Mouse (Mus musculus): ENCODE results near the gene Stox2.

The Stox2 gene

DNA sequence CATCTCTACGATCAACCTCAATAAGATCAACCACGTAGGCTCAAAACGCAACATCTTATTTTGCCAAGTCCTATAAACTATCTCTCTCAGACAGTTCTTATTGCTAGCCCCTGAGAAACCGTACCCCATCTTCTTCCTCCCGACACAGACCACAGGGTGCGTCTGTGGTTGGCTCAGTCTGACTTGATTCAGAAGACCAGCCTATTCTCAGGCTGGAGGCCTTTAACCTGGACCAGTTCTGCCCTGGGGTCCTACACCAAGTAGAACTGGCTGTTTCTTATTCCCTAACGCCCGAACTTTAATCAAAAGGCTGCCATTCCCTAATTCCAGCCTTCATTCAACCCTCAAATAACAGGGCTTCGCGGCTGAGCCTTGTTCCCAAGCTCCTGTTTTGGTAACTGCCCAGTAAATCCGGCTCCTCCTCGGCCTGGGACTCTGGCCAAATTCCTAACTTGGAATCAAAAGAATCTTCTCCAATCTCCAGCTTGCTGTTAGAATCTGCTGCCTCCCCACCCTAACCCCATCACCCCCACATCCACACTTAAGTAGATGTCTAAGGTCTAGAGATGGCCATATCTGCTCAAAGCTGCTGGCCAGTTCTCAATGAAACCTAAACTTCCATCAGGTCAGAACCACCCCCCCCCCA, 91.5 kb downstream of the Stox2 start:
- DNase-seq (ENCODE audit: low spot score) = no peak

- no peak for DNase-seq (ENCODE audit: low spot score)
Observed at GRCm38 (mm10) chr8:47351914-47352701, 94.1 kb downstream of the Stox2 start.

DNA sequence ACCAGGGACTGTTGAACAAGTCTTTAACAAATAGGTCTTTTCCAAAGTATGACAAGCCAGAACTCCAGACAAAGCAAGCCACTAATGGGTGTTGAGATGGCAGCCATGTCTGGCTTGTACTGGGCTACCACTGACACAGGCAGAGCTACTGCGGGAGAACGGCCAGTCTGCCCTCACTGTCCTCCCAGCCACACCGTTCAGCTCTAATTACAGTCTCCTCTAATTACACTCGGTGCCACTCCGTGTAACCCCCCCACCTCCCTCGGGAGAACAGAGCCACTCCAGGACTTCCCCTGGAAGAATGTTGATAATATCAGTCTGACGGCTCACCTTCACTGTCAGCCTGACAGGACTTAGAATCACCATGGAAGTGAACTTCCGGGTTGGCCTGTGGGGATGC, 97.1 kb downstream of the Stox2 start:
- DNase-seq (ENCODE audit: low spot score) = no peak

DNA sequence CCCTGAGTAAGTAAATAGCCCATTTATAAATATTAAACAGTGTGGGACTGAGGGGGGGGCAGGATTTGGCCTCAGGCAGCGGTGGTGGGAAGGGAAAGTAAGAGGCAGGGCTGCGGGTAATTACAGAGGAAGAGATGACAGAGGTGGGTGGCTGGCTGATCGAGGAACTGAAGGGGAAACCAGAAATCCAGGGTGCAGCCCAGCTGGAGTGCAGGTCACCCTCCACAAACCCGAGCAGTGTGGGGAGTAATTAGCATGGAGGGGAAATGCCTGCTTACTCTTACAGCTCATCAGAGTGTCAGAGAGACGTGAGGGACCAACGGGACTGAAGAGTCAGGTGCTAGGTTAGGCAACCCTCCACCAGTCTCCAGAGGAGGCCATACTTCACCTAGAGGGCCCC, 98.4 kb downstream of the Stox2 start:
- no peak for DNase-seq (ENCODE audit: low spot score)

DNA sequence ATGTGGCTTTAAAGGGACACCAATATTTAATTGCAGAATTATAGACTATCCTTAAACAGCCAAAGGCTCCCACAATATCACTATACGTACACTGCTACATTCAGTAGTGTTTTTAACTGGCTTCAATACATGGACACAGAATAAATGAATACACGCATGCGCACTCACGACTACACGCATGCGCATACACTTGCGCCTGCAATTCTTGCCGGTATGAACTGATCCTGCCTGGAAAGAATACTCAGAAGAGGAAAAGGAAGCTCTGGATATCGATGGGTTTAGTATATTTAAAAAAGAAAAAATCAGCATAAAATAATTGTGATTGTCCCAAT, 100.4 kb downstream of the Stox2 start:
- no peak for DNase-seq (ENCODE audit: low spot score)

DNA sequence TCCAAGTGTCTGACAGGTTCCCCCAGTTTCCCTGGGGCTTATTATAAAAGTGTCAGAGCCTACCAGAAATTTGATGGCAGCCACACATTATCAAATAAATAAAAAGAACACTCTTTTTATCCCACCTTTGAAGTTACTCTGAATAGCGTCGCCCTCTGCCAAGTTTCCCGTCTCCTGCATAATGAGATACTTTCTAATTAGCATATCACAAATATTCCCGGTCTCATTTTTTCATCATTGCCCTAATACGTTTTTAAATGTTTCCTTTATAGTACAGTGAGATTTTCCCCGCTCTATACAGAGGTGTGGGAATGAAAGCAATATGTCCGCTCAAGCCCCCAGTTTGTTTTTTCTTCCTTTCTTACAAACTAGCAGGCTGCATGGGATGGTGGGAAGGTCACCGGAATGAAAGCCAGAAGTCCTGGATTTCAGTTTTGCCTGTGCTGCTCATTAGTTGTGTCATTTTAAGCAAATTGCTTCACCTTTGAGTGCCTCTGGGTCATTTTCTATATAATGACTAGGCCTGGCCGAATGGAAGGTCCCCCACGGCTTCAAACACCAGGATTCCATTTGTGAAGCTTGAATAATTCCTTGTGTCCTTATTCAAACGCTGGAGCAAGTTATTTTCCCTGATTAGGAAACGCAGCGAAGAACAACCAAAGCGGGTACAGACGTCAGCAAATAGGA, 100.9 kb downstream of the Stox2 start:
- DNase-seq (ENCODE audit: low spot score) = no peak

DNA sequence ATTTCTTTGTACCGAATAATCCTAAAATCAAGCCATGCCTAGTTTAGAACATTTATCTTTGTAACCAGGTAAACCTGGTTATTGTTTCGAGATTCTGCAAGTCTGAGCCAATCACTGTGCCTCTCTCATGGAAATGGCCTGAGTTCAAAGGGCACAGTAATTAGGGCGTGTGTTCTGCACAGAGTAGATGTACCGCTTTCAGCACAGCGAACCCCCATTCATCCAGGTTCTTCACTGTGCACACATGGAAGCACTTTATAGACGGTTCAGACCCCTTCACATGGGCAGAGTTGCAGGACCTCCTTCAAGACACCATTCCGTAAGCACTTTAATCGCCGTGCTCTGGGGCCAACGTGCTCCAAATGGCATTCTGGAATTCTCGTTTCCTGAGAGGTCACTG, 104.7 kb downstream of the Stox2 start:
- no peak for DNase-seq (ENCODE audit: low spot score)

- DNase-seq (ENCODE audit: low spot score) = no peak
Observed at GRCm38 (mm10) chr8:47338691-47339323, 107.4 kb downstream of the Stox2 start.

GRCm38 (mm10) chr8:47336433-47336832, 109.7 kb downstream of the Stox2 start:
- DNase-seq (ENCODE audit: low spot score) = no peak

- no peak for DNase-seq (ENCODE audit: low spot score)
Observed at GRCm38 (mm10) chr8:47335940-47336339, 110.2 kb downstream of the Stox2 start.

GRCm38 (mm10) chr8:47334223-47334757, 111.9 kb downstream of the Stox2 start:
- no peak for DNase-seq (ENCODE audit: low spot score)

GRCm38 (mm10) chr8:47332941-47333340, 113.2 kb downstream of the Stox2 start:
- DNase-seq (ENCODE audit: low spot score) = no peak

- no peak for DNase-seq (ENCODE audit: low spot score)
Observed at GRCm38 (mm10) chr8:47330982-47331381, 115.2 kb downstream of the Stox2 start.

DNA sequence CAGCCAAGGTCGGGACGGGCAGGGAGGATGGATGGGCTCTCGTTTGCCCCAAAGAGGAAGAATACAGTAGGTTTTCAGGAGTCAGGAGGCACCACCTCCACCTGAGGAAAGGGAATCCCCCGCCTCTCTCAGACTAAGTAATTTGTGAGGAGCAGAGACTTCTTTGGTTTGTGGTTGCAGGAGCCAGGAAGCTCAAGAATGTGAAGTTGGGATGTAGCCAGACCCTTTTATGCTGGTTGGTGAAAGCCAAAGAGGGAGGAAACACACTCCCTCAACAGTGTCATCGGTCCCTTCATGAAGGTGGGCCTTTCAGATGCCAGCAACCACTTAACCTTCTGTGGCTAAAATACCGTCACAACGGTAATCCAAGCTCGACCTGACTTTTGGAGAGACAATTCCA, 119.8 kb downstream of the Stox2 start:
- no peak for DNase-seq (ENCODE audit: low spot score)

DNA sequence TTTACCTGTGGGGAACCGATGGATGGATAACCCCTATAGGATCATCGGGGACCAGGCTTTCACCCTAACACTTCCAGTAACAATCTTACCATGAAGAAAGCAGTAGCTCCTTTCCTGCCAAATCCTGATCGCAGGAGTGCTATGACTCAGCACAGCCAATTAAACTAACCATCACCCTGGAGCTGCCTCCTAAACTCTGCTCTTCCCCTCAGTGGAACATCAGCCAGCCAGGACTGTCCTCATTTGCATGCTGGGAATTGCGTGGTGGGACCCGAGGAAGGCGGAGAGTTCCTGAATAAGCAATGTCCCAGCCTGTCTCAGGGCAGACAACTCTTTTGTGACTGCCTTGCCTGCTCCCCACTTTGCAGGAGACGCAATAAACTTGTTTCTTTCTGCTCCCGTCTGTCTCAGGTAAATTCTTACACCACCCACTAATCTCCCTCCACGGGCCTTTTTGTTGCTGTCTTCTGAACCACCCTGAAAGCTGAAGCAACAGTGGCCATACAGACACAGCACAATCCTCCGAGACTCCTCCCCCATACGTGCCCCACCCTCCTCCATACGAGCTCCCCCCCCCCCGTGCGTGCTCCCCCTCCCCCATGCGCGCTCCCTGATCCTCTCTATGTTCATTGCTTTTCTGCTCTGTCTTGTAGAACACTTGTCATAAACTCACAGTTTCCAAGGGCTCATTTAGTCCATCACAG, 121.9 kb downstream of the Stox2 start:
- DNase-seq (ENCODE audit: low spot score) = no peak

DNA sequence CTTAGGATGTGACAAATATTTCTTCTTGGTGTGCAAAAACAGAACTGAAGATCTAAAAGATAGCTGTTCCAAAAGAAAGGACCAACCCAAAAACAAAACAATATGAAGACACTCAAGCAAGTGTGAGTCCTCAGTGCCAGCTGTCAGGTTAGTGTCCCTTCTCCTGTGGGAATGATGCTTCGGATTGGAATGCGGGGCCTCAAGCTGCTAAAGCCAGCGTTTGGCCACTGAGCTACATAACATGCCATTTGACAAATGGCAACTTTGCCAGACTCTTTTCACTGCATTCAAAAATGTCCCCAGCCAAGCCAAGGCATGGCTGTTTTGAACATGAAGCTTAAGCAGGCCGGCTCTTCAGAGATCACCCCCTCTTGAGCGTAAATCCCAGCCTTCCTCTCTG, 124.9 kb downstream of the Stox2 start:
- no peak for DNase-seq (ENCODE audit: low spot score)

- no peak for DNase-seq (ENCODE audit: low spot score)
Observed at GRCm38 (mm10) chr8:47320707-47321106, 125.5 kb downstream of the Stox2 start.

- DNase-seq (ENCODE audit: low spot score) = no peak
Observed at GRCm38 (mm10) chr8:47318468-47318867, 127.7 kb downstream of the Stox2 start.

DNA sequence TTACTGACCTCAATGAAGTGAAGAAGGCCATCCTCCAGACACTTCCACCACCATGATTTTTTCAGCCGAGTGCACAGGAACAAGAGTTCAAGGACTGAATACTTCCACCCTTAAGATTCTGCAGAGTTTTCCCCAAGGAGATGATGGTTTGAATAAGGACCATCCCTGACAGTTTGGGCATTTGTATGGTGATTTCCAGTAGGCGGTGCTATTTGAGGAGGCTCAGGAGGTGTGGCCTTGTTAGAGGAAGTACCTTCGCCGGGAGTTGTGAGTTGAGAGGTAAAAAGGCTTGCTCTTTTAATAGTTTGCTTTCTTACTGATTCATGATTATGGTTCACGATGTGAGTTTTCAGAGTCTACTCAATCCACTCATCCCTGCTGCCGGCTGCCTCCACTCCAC, 138.0 kb downstream of the Stox2 start:
- no peak for DNase-seq (ENCODE audit: low spot score)

- no peak for DNase-seq (ENCODE audit: low spot score)
Observed at GRCm38 (mm10) chr8:47306372-47306771, 139.8 kb downstream of the Stox2 start.

GRCm38 (mm10) chr8:47305880-47306279, 140.3 kb downstream of the Stox2 start:
- DNase-seq (ENCODE audit: low spot score) = no peak

- DNase-seq (ENCODE audit: low spot score) = no peak
Observed at GRCm38 (mm10) chr8:47298460-47298859, 147.7 kb downstream of the Stox2 start.

Data from spleen, adult 12 weeks (tissue).